Mouse (Mus musculus) CH12.LX (cell line): ENCODE results near the gene Zeb2. TPM values are rescaled to one million over a fixed set of nuclear protein-coding genes. Genes with fewer than 3 reads are reported as not detected.

Experiments
- DNase-seq: peaks from one replicate; pipeline ENCODE4 v3.0.0-alpha.2; 2013; ENCODE audit errors: extremely low read depth
- H3K27ac ChIP-seq: 2 replicates; pipeline ENCODE4 v1.5.1; 2012; ENCODE audit warnings: low read depth, mild to moderate bottlenecking, control low read depth, moderate library complexity; ENCODE audit not compliant: insufficient read depth
- H3K27me3 ChIP-seq: replicated peaks from 2 replicates; pipeline ENCODE3; 2012; ENCODE audit warnings: inconsistent platforms
- H3K36me3 ChIP-seq, 2 experiments: replicated peaks in 1 of 2; 2 replicates each; pipeline versions ENCODE3 to v1.6.1; 2012; ENCODE audit warnings: inconsistent platforms in 1 of 2, low read length in 1 of 2, mild to moderate bottlenecking in 1 of 2, mixed read lengths in 1 of 2, moderate library complexity in 1 of 2; ENCODE audit not compliant: control insufficient read depth in 1 of 2, insufficient read depth in 1 of 2
- H3K4me1 ChIP-seq, 2 experiments: 2 replicates each; pipeline ENCODE4 v1.6.1; 2012; ENCODE audit warnings: inconsistent platforms in 1 of 2, moderate library complexity in 1 of 2; ENCODE audit not compliant: insufficient read depth in 2 of 2, control insufficient read depth in 1 of 2
- H3K4me2 ChIP-seq: 2 replicates; pipeline ENCODE4 v1.6.1; 2012; ENCODE audit warnings: low read depth, mild to moderate bottlenecking, control low read depth; ENCODE audit not compliant: poor library complexity, insufficient read depth, severe bottlenecking
- H3K4me3 ChIP-seq, 3 experiments: fragments of 150-350 bp in 1 of 3; sonication (generic) in 1 of 3; replicated peaks in 1 of 3; 2 replicates each; pipeline versions ENCODE3 to v1.5.1; 2011 to 2012; ENCODE audit warnings: low read depth in 2 of 3, low read length in 2 of 3, mild to moderate bottlenecking in 2 of 3, moderate library complexity in 2 of 3, control low read depth in 1 of 3, improper control_type of control experiment in 1 of 3, inconsistent platforms in 1 of 3, mixed read lengths in 1 of 3; ENCODE audit not compliant: poor library complexity in 1 of 3
- H3K79me2 ChIP-seq: replicated peaks from 2 replicates; pipeline ENCODE4 v1.6.1; 2012; ENCODE audit warnings: mild to moderate bottlenecking, moderate library complexity; ENCODE audit not compliant: control insufficient read depth, poor library complexity, insufficient read depth, severe bottlenecking; ENCODE audit errors: extremely low read depth
- H3K9ac ChIP-seq: 2 replicates; pipeline ENCODE4 v1.6.1; 2012; ENCODE audit warnings: low read depth, mild to moderate bottlenecking, control low read depth, moderate library complexity; ENCODE audit not compliant: insufficient read depth
- H3K9me3 ChIP-seq: replicated peaks from 2 replicates; pipeline ENCODE3; 2012; ENCODE audit warnings: low read length, inconsistent platforms, mixed read lengths
- CTCF ChIP-seq, 2 experiments: IDR thresholded peaks in 1 of 2; conservative IDR thresholded peaks in 1 of 2; 2 replicates each; pipeline ENCODE4 v1.5.1; 2011 to 2012; ENCODE audit warnings: low read depth in 2 of 2, low read length in 2 of 2, improper control_type of control experiment in 1 of 2, inconsistent platforms in 1 of 2, mild to moderate bottlenecking in 1 of 2, moderate library complexity in 1 of 2
- ELF1 ChIP-seq: IDR thresholded peaks from 2 replicates; pipeline ENCODE4 v1.6.1; 2014; ENCODE audit warnings: low read depth, mild to moderate bottlenecking, inconsistent platforms, low read length, improper control_type of control experiment
- EP300 ChIP-seq: IDR thresholded peaks from 2 replicates; pipeline ENCODE4 v1.6.1; 2011; ENCODE audit warnings: low read length, improper control_type of control experiment
- ETS1 ChIP-seq: conservative IDR thresholded peaks from 2 replicates; pipeline ENCODE4 v1.6.1; 2012; ENCODE audit warnings: low read depth, mild to moderate bottlenecking, inconsistent platforms, low read length, improper control_type of control experiment, moderate library complexity
- GABPA ChIP-seq: IDR thresholded peaks from 2 replicates; pipeline ENCODE4 v1.6.1; 2012; ENCODE audit warnings: low read depth, low read length, improper control_type of control experiment, inconsistent platforms; ENCODE audit not compliant: insufficient replicate concordance
- IRF4 ChIP-seq: IDR thresholded peaks from 2 replicates; pipeline ENCODE4 v1.6.1; 2014; ENCODE audit warnings: low read depth, mild to moderate bottlenecking, inconsistent platforms, low read length, improper control_type of control experiment
- KAT2A ChIP-seq: IDR thresholded peaks from 2 replicates; pipeline ENCODE4 v1.6.1; 2012; ENCODE audit warnings: low read length, improper control_type of control experiment, inconsistent platforms; ENCODE audit not compliant: insufficient replicate concordance
- MAFK ChIP-seq: IDR thresholded peaks from 2 replicates; pipeline ENCODE4 v1.6.1; 2011; ENCODE audit warnings: low read length, improper control_type of control experiment; ENCODE audit not compliant: insufficient replicate concordance
- MEF2A ChIP-seq: IDR thresholded peaks from 2 replicates; pipeline ENCODE4 v1.6.1; 2014; ENCODE audit warnings: low read depth, mild to moderate bottlenecking, inconsistent platforms, low read length, improper control_type of control experiment, borderline replicate concordance
- MXI1 ChIP-seq: IDR thresholded peaks from 2 replicates; pipeline ENCODE4 v1.6.1; 2011; ENCODE audit warnings: mild to moderate bottlenecking, low read depth, low read length, improper control_type of control experiment
- MYC ChIP-seq: IDR thresholded peaks from 2 replicates; pipeline ENCODE4 v1.6.1; 2011; ENCODE audit warnings: low read depth, mild to moderate bottlenecking, improper control_type of control experiment, low read length
- POLR2A ChIP-seq: IDR thresholded peaks from 2 replicates; pipeline ENCODE4 v1.6.1; 2011; ENCODE audit warnings: low read depth, mild to moderate bottlenecking, improper control_type of control experiment, low read length
- POLR2AphosphoS2 ChIP-seq: IDR thresholded peaks from 2 replicates; pipeline ENCODE4 v1.6.1; 2011; ENCODE audit warnings: low read depth, low read length, improper control_type of control experiment
- UBTF ChIP-seq: IDR thresholded peaks from 2 replicates; pipeline ENCODE4 v1.6.1; 2012; ENCODE audit warnings: low read depth, mild to moderate bottlenecking, inconsistent platforms, low read length, improper control_type of control experiment, moderate library complexity
- USF1 ChIP-seq: IDR thresholded peaks from 2 replicates; pipeline ENCODE4 v1.6.1; 2014; ENCODE audit warnings: low read depth, mild to moderate bottlenecking, inconsistent platforms, low read length, improper control_type of control experiment
- ZKSCAN1 ChIP-seq: IDR thresholded peaks from 2 replicates; pipeline ENCODE4 v1.6.1; 2012; ENCODE audit warnings: low read depth, inconsistent platforms, low read length, improper control_type of control experiment, borderline replicate concordance
- dilution Hi-C: fragments of 300-500 bp; cut with MboI; formaldehyde crosslinking; loops from 2 replicates; pipeline ENCODE4 v1.14.3; 2020; ENCODE audit warnings: low sequenced_read_pairs; ENCODE audit not compliant: extremely low pct_unique_long_range_greater_than_20kb, extremely low pct_ligation_motif_present
- in situ Hi-C: fragments of 300-500 bp; cut with MboI; formaldehyde crosslinking; loops from 3 replicates; pipeline ENCODE4 v1.14.3; 2019; ENCODE audit warnings: low sequenced_read_pairs, low pct_ligation_motif_present, low pct_unique_long_range_greater_than_20kb, mixed read lengths
- polyA plus RNA-seq: library from polyadenylated mRNA; unstranded; fragments of >175 nt; gene quantifications from 2 replicates; pipeline ENCODE4 v1.2.1, GENCODE M21; 2012; ENCODE audit warnings: low read depth; ENCODE audit not compliant: insufficient read length
- total RNA-seq, 2 experiments: library from RNA; depleted of rRNA; stranded (reverse); fragments of 300-350 nt in 1 of 2; fragments of >200 nt in 1 of 2; gene quantifications; 2 replicates each; pipeline ENCODE4 v1.2.3; 2012 to 2014

Gene Zeb2
- total and polyA plus RNA-seq, 3 experiments: 12.9 to 25.8 (median 20.8) TPM

- no peak for TF ChIP-seq POLR2A
- TF ChIP-seq ETS1: no peak
- no peak for TF ChIP-seq UBTF
- TF ChIP-seq, all 38 proteins: peak for 0
- in situ Hi-C loops: no loop called here
- Histone ChIP-seq H3K79me2 (no peaks in the 10 kb centered on the region), H3K27ac (no peak overlapping the region), H3K9ac (no peak overlapping the region), H3K27me3 (no peaks in the 10 kb centered on the region), H3K4me1 (no peaks in the 10 kb centered on the region), H3K9me3 (no peaks in the 10 kb centered on the region), H3K4me2 (no peak overlapping the region), H3K36me3 (no peaks in the 10 kb centered on the region), H3K4me3 (no peak overlapping the region)
- dilution Hi-C loops: no loop called here
- DNase-seq: no peak
Measured at GRCm38 (mm10) chr2:45129556-45129955, 12.4 kb upstream of the Zeb2 start.

- in situ Hi-C loops: no loop called here
- dilution Hi-C loops: no loop called here
- no peak for DNase-seq
- Histone ChIP-seq H3K27ac (no peak overlapping the region), H3K4me1 (no peaks in the 10 kb centered on the region), H3K9ac (no peak overlapping the region), H3K4me2 (no peak overlapping the region), H3K36me3 (no peaks in the 10 kb centered on the region), H3K79me2 (no peaks in the 10 kb centered on the region), H3K4me3 (no peak overlapping the region), H3K9me3 (no peaks in the 10 kb centered on the region), H3K27me3 (no peaks in the 10 kb centered on the region)
- no peak for TF ChIP-seq ETS1
- TF ChIP-seq MYC: no peak
- no peak for TF ChIP-seq POLR2A
- TF ChIP-seq MEF2A: no peak
- no peak for TF ChIP-seq USF1
- TF ChIP-seq IRF4: no peak
- no peak for TF ChIP-seq KAT2A
- no peak for TF ChIP-seq ZKSCAN1
- TF ChIP-seq CTCF (conservative IDR thresholded peaks at IDR 0.05 in 1 of 2, IDR thresholded peaks at IDR 0.05 in 1 of 2; ENCODE audit: low read depth in 2 of 2, low read length in 2 of 2): no peak
- no peak for TF ChIP-seq ELF1
- TF ChIP-seq MAFK: no peak
- no peak for TF ChIP-seq MXI1
- no peak for TF ChIP-seq EP300
- TF ChIP-seq POLR2AphosphoS2: no peak
- no peak for TF ChIP-seq GABPA
Measured at GRCm38 (mm10) chr2:45128696-45129095, 11.5 kb upstream of the Zeb2 start.
